Mouse (Mus musculus) spleen, embryonic (tissue): Measurements from ENCODE around the gene Rrp9.
"Not testable (repeated sequence)": the region's sequence is repeated elsewhere in the genome, so short reads cannot be mapped to it uniquely, and the experiment has no call there.

Experiments
- CTCF ChIA-PET: fragments of 350-600 bp; sonication (Branson Sonifier 250); formaldehyde crosslinking; loops from one replicate; lab custom pipeline; 2022; lab: Charles Lee

The Rrp9 gene

DNA sequence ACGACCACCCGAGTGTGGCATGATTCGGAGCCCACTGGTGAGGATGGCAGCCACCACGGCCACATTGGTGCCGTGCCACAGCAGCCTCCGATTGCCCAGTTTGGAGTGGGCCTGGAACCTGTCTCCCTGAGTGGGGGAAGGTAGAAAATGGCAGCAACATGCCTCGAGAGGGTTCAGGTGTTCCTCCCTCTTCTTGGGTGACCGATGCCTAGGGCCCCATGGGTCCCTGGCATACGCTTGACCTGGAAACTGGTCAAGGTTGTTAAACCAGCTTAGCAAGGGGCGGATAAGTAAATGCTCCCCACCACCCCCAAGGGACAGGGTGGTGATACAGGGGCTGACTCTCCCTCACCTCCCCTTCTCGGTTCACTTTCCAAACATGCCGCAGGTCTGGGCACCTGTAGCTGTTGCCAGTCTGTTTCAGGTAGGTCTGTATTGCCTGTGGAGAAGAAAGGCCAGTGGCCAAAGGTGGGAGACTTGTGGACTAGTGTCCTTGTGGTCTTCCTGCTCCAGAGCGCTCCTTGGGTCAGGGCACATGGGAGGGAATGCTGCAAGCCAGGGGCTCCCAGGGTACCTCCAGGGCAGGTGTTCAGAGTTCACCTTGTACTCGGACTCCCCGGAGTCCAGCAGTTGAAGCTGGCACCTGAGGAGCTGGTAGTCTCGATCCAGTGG lies 2.5 kb upstream of the Rrp9 start:
- CTCF ChIA-PET: interaction anchor here (1.1 kb wide), 1 partner anchor 1075 kb away, joined by 3 read pairs; no protein-coding TSS in a partner anchor

DNA sequence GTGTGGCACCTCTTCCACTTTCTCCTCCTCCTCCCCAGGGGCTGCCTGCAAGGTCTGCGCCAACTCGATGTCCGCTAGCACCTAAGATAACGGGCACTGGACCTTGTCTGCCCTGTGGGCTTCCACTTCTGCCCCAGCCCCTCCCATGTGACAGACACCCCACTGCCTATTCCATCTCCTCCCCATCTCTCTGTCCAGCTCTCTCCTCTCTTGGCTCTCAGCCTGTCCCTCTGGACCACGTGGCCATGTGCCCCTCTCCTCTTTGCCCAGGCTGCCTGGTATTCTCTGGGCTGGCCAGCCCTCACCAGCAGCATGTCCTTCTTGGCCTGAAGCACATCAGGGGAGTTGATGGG lies 2.0 kb upstream of the Rrp9 start:
- CTCF ChIA-PET: interaction anchor here (0.6 to 1.1 kb wide), 3 partner anchors 28 to 1074 kb away, joined by 3 to 8 read pairs (median 3); no protein-coding TSS in a partner anchor

DNA sequence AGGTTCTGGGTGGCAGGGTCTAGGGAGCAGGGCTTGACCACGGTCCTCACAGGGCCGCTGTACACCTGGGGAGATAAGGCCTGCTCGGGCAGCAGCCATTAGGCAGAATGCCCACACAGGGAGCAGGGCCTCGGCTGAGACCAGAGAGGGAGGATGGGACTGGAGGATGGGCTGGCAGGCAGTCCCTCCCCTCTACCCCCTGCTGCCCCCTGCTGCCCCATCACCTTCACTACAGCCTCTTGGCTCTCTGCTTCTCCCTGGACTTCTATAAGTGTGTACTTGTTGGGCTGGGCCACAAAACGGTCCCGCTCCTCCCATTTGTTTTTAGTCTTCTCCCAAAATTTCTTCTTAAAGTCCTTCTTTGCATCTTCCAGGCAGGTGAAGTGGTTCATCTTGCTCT lies 1.3 kb upstream of the Rrp9 start:
- CTCF ChIA-PET: interaction anchor here (0.6 to 1.1 kb wide), 5 partner anchors 29 to 1074 kb away, joined by 3 to 8 read pairs (median 3); no protein-coding TSS in a partner anchor

DNA sequence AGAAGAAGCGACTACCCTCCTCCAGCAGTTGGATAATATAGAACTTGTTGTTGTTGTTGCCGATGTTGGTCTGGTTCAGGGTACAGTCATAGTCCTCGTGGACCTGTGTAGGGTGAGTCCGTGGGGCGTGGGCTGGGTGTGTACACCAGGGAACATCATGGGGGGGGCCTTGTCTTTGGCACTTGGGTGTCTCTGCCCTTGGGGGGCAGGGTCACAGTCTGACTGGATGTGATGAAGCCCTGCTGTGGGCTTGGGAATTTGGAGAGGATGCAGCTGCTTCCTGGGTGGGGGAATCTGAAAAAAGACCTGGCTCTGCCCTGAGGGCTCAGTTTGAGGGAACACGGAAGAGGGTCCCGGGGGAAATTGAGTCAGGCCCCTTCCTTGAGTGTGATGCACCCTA lies 717 bp upstream of the Rrp9 start:
- CTCF ChIA-PET: interaction anchor here (0.6 kb wide), 1 partner anchor 176 kb away, joined by 5 read pairs; no protein-coding TSS in a partner anchor

DNA sequence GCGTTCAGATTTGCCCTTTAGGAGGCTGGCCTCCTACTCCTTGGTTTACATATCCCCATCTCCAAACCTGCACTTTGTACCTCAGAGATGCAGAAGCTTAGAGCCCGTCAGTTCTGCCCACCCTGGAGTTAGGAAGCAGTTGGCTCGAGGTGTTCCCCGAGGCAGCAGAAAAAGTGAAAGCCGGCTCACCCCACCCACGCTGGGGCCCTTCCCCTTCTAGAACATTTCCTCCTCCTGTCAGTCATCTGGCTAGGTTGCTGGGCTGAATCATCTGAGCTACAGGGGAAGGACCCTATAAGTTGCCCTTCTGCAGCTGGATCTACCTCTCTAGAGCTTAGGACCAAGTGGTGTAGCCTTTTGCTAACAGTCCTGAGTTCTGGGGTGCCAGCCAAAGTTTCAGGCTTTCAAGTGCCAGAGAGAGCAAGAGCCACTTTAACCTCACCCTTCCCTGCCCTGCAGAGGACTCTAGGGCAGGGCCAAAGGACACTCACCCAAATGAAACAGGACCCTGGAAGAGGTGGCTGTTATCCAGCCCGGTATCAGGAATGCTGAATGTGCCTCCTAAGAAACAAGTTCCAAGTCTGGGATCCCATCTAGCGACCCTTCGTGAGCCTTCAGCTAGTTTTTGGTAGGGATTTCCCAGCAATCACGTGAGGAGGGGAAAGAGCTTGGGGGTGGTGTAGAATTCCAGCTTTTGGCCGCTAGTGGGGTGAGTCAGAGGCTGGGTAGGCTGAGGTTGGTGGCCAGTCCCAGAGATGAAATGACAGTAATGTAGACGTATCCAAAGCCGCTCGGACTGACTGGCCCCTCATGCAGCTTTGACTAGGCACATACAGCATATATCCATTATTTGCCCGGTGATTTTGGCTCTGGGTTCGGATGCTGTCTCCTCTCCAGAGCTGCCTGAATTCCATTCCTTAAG lies 500 bp downstream of the Rrp9 start:
- CTCF ChIA-PET: interaction anchor here (0.9 to 1.6 kb wide), 4 partner anchors 28 to 55 kb away, joined by 3 to 6 read pairs (median 4); partner anchors contain the start of genes Abhd14a and Abhd14b

DNA sequence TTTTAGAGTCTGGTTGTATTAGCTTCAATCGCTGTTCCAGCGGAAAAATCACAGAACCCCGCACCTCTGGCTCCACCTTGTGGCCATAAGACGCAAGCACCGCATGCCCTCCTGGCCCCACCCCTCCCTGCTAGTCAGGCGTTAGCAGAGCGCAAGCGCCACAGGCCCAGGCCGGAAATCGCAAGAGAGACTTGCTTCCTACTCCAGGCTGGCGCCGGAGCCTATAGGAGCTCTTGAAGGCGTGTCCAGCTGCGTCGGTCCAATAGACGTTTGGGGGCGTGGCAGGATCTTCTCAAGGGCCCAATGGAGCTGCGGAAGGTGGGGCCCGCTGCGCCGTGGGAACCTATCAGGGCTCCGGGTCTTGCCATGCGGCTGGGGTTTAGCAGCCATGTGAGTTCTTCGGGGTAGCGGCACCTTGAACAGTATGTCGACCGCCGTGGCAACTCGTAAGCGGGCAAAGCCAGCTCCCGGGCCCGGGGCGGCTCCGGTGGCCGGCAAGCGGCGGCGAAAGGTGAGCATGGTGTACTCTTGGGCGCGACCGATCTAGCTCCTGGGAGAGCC lies 1.2 kb downstream of the Rrp9 start, which contains the start of gene Parp3:
TSS of gene Parp3 (minus strand) at position 26 of the 561 bp plus-strand sequence.
- CTCF ChIA-PET: interaction anchor here (0.5 to 1.6 kb wide), 6 partner anchors 29 to 1096 kb away, joined by 3 to 12 read pairs (median 4); partner anchors contain the start of genes Abhd14a and Abhd14b

DNA sequence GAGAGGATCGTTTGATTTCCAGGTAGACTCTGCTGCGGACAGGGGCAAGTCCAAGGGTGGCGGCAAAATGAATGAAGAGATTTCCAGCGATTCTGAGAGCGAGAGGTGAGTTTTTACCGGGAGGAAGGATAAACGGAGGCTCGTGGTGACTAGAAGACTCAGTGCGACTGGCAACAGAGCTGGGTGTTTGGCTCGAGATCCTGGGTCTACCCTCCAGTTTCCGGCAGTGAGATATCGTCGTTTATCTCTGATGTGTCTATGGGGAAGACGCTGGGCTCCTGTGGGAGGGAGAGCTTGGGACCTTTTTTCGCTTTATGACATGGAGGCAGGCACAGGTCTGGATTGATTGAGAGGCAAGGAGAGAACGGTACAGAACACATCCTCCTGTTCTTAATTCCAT lies 1.9 kb downstream of the Rrp9 start:
- CTCF ChIA-PET: interaction anchor here (0.5 to 1.6 kb wide), 3 partner anchors 50 to 1095 kb away, joined by 3 to 12 read pairs (median 4); no protein-coding TSS in a partner anchor

DNA sequence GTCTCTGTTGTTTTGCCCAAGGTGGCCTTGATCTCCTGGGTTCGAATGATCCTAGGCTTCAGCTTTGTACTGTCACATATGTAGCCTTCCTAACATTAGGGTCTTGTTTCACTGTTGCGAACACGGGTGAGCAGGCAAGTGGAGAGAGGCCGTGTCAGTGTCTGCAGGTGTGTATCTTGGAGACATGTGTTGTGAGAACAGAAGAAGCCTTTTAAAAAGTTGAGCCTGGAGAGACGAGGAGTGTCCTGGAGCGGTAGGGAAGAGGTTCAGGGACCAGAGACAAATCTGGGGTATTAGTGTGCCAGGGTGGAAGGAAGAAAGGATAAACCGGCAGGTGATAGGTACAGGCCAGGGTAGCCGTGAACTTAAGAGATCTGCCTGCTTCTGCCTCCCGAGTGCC lies 2.3 kb downstream of the Rrp9 start:
- CTCF ChIA-PET: no interaction called here

DNA sequence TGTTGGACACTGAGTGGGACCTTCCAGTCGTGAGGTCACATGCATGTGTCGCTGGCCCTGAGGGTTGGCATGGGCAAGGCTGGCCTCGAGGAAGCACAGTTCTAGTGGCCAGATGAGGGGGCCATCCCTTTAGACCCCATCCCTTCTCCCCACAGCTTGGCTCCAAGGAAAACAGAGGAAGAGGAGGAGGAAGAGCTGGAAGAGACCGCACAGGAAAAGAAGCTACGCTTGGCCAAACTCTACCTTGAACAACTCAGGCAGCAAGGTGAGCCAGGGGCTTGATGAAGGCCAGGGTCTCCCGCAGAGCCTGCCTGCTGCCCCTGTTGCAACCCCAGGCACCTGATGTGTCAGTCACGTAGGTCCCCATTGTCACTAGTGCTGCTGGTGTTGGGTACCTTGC lies 4.8 kb downstream of the Rrp9 start:
- CTCF ChIA-PET: interaction anchor here (0.7 kb wide), 1 partner anchor 43 kb away, joined by 5 read pairs; the partner anchor contains the start of gene Acy1

DNA sequence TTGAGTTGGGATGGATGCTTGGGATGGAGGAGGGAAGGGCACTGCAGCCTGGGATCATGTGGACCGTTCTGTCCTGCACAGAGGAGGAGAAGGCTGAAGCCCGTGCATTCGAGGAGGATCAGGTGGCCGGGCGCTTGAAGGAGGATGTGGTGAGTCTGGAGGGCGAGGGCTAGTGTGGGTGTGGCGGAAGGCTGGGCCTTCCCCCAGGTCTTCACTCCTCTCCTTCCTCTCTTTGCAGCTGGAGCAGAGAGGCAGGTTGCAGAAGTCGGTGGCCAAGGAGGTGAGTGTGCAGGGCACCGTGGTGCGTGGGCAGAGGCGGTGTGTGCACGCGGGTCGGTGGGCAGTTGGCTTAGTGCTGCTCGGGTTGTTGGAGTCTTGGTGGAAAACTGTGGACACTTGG lies 5.3 kb downstream of the Rrp9 start:
- CTCF ChIA-PET: interaction anchor here (0.7 kb wide), 1 partner anchor 43 kb away, joined by 5 read pairs; the partner anchor contains the start of gene Acy1

DNA sequence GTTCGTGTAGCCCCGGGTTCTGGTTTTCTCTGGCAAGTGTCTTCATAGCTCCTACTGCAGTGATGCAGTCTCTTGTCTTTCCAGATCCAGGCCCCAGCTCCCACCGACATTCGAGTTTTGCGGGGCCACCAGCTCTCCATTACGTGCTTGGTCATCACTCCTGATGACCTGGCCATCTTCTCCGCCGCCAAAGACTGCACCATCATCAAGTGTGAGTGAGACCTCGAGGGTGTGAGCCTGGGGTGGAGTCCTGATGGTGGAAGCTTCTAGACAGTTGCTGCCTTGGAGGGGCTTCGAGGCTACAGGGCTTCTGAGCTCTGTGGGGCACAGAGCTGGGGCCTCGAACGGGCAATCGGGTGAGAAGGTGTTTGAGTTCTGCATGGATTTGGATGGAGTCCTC lies 5.9 kb downstream of the Rrp9 start:
- CTCF ChIA-PET: no interaction called here

DNA sequence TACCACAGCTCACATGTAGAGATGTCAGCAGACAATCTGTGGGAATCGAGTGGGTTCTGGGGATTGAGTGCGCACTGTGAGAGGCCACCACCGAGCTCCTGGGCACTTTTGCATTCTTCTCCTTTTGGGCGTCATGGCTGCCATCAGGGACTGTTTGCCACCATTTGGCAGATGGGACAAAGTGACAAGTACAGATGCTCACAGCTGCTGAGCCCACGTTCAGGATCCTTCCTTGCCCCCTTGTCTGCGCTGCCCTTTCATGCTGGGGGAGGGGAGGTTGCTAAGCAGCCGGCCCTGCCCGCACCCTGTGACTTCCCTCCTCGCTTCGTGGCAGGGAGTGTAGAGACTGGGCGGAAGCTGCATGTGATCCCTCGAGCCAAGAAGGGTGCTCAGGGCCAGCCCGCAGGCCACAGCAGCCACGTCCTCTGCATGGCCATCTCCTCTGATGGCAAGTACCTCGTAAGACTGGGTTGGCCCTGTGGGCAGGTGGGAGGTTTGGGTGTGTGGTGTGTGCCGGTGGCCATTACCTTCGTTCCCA lies 6.9 kb downstream of the Rrp9 start:
- CTCF ChIA-PET: no interaction called here

DNA sequence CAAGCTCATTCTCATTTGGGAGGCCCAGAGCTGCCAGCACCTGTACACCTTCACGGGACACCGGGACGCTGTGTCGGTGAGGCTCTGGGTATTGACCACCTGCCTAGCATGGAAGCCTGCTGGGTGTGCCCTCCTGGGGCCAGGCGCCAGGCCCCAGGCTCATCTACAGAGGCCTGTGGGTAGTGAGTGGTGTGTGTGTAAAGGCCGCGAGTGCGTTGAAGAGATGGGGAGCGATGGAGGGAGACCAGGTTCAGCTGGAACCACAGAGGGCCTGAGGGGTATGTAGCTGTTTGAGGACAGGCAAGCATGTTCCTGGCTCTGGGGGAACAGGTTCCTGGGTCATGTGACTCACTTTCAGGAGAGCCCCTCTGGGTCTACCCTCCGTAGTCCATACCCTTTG lies 7.4 kb downstream of the Rrp9 start:
- CTCF ChIA-PET: no interaction called here

DNA sequence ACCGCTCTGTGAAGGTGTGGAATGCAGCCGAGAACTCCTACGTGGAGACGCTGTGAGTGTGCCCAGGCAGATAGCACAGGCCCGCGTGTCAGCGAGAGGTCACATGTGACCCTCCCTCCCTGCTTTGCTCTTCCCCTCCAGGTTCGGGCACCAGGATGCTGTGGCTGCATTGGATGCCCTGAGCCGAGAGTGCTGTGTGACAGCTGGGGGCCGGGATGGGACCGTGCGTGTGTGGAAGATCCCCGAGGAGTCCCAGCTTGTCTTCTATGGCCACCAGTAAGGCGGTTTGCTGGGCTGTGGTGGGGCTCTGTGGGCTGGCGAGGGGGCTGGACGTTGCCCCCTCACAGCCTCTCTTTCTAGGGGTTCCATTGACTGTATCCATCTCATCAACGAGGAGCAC lies 7.8 kb downstream of the Rrp9 start:
- CTCF ChIA-PET: no interaction called here

DNA sequence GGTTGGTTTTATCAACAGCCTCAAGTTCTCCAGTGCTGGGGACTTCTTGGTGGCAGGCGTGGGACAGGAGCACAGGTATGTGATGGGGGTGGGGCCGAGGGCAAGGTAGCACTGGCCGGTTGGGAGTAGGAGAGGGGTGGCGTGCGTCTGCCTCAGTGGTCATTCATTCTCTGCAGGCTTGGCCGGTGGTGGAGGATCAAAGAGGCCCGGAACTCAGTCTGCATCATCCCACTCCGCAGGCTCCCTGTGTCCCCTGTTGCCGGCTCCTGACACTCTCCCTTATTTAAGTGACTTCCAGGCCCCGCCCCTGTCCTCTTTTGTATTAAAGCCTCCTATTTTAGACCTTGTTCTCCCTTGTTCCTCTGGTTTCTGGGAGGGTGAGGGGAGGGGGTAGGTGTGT lies 9.3 kb downstream of the Rrp9 start:
- CTCF ChIA-PET: no interaction called here

DNA sequence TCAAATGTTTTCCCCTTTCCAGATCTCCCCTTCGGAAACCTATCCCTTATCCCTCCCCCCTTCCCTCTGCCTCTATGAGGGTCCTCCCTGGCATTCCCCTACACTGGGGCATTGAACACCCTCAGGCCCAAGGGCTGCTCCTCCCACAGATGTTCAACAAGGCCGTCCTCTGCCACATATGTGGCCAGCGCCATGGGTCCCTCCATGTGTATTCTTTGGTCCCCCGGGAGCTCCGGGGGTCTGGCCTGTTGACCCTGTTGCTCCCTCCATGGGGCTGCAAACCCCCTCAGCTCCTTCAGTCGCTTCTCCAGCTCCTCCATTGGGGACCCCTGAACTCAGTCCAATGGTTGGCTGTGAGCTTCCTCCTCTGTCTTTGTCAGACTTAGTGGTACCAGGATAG lies 11.8 kb downstream of the Rrp9 start:
- CTCF ChIA-PET: not testable (repeated sequence)

DNA sequence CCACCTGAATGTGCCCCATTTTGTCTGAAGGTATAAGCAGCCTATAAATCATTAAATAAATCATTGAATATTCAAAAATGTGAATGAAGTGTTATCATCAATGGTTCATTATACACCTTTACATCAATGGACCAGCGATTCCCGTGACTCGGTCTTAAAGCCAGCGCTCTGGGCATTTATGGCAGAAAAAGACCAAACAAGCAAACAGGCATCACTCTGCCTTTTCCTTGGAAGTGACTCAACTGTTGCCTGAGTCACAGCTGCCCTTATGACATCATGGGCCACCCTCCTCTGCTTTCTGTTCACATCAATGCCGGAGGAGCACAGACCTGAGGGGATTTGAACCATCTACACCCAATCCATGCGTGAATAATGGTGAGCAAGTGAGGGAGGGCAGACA lies 23.9 kb downstream of the Rrp9 start, which contains the start of gene Iqcf1:
TSS of gene Iqcf1 (plus strand) at position 301 of the 400 bp plus-strand sequence.
- CTCF ChIA-PET: no interaction called here

DNA sequence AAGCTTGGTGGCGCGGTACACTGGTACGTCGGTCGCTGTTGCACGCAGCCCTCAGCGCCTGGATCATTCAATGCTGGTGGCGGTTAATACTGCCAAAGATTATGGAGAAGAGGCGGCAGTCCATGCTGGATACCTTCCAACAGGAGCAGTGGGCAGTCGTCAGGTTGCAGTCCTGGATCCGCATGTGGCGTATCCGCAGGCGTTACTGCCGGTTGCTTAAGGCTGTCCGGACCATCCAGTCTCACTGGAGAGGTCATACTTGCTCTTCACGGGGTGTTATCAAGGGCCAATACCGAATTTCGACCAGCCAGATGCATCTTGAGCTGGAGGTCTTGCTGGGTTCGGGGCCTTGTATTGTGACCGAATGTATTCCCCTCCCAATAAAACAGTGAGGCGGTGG lies 26.1 kb downstream of the Rrp9 start:
- CTCF ChIA-PET: no interaction called here

DNA sequence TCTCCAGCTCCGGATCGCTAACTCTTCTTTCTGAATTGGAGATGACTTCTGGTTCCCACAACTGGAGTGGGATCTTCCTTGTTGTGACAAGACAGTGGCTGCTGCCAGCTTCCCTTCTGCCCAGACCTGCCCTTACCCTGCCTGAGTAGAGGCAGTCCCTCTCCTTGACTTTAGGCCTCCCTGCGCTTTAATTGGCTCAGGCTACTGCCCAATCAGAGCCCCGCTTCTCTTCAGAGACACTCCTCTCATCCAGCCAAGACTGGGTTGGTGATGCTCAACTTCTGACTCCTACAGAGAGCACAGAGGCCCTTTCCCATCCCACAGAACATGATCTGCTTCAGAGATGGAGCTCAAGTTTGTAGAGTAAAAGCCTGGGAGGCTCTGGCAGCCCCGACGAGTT lies 28.5 kb downstream of the Rrp9 start:
- CTCF ChIA-PET: no interaction called here

DNA sequence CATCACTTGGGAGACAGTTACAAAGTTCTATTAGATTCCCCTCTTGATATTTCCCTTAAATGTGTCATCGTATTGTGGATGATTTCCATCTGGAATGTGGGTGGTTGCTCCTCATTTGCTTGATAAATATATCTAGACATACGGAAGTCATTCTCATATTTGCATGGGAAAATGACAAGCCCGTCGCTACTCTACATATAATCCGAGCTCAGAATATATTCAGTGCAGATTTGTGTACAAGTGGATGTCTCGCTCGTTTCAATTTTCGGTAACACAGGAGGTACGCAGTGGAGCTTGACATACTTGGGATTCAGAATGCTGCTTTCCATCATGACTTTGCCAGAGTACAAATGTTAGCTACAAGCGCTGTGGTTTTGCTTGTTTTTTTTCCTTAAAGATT lies 33.6 kb downstream of the Rrp9 start:
- CTCF ChIA-PET: no interaction called here

DNA sequence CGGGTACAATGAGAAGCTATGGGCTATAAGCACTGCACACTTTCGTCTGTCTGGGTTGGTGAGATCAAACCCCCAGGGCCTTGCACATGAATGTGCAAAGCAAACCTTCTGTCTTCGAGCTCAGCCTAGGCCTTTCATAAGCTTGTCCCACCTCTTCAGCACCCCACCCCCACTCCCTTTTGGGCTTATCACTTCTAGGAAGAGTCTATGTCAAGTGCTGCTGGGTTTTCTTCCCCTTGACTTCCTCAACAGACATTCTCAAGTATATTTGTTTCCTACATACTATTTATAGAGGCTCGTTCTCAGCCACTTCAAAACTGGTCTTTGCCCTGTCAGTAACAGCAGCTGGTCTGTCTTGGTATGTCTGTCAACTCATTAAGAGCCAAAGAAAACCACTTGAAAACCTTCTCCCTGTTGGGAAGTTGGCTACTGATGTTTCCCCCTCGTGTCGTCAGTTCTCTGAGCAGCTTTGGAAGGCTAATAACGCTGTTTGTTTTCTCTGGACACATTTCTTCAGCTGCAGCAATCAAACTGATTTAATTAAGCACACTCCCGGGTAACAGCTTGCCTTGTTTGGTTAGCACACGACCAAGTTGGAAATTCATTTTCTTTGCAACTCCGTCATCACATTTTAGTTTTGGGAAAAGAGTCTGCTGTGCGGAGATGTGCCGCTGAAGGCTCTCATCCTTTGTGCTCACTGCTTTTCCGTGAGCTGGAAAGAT lies 37.1 kb downstream of the Rrp9 start:
- CTCF ChIA-PET: no interaction called here
